Mouse (Mus musculus) forebrain, embryonic 11.5 days (tissue): Measurements from ENCODE around the gene Trappc3. TPM values are rescaled to one million over a fixed set of nuclear protein-coding genes. Genes with fewer than 3 reads are reported as not detected.

ENCODE experiments used
- ATAC-seq: fragments of 200-750 bp; cut with Nextera tagmentation; replicated peaks from 2 replicates; pipeline ENCODE4 v1.8.0; 2017; ENCODE audit warnings: moderate TSS enrichment; ENCODE audit not compliant: low FRiP score
- DNase-seq: peaks from one replicate; pipeline ENCODE4 v3.0.0-alpha.2; 2017; ENCODE audit warnings: low spot score
- H3K27ac ChIP-seq: fragments of 300-500 bp; sonication (generic); 2 replicates; pipeline ENCODE4 v1.5.1; 2014; ENCODE audit warnings: low read depth, low read length
- H3K27me3 ChIP-seq: fragments of 300-500 bp; sonication (generic); 2 replicates; pipeline ENCODE4 v1.6.1; 2014; ENCODE audit warnings: mild to moderate bottlenecking, low read length, mixed read lengths; ENCODE audit not compliant: control insufficient read depth, insufficient read depth
- H3K36me3 ChIP-seq: fragments of 300-500 bp; sonication (generic); 2 replicates; pipeline ENCODE4 v1.6.1; 2014; ENCODE audit warnings: mild to moderate bottlenecking, low read length, moderate library complexity, mixed read lengths; ENCODE audit not compliant: control insufficient read depth, insufficient read depth
- H3K4me1 ChIP-seq: fragments of 300-500 bp; sonication (generic); replicated peaks from 2 replicates; pipeline ENCODE4 v1.6.1; 2014; ENCODE audit warnings: low read length, mixed read lengths; ENCODE audit not compliant: control insufficient read depth, insufficient read depth
- H3K4me2 ChIP-seq: fragments of 300-500 bp; sonication (generic); 2 replicates; pipeline ENCODE4 v1.6.1; 2014; ENCODE audit warnings: low read depth, mild to moderate bottlenecking, low read length, moderate library complexity, mixed read lengths; ENCODE audit not compliant: severe bottlenecking
- H3K4me3 ChIP-seq: fragments of 300-500 bp; sonication (generic); 2 replicates; pipeline ENCODE4 v1.5.1; 2014; ENCODE audit warnings: low read depth, low read length
- H3K9ac ChIP-seq: fragments of 300-500 bp; sonication (generic); 2 replicates; pipeline ENCODE4 v1.6.1; 2014; ENCODE audit warnings: low read length
- H3K9me3 ChIP-seq: fragments of 300-500 bp; sonication (generic); 2 replicates; pipeline ENCODE4 v1.6.1; 2016; ENCODE audit warnings: low read length, mixed read lengths; ENCODE audit not compliant: control insufficient read depth
- WGBS: fragments of 180-500 bp; shearing (Covaris S2); extraction: QIAGEN DNeasy Blood & Tissue Kit; methylation state at CpG from one replicate; pipeline ENCODE4 v1.1.7; 2014; 5-methylcytosine and 5-hydroxymethylcytosine counted together
- polyA plus RNA-seq: library from polyadenylated mRNA; unstranded; fragments of >200 nt; fragmentation: Nextera tagmentation; extraction: Ambion mirVana; gene quantifications from 2 replicates; pipeline ENCODE4 v1.2.1, GENCODE M21; 2014

Trappc3 gene
- polyA plus RNA-seq, 1 experiment from 2014 or later = 23.3 TPM

DNA sequence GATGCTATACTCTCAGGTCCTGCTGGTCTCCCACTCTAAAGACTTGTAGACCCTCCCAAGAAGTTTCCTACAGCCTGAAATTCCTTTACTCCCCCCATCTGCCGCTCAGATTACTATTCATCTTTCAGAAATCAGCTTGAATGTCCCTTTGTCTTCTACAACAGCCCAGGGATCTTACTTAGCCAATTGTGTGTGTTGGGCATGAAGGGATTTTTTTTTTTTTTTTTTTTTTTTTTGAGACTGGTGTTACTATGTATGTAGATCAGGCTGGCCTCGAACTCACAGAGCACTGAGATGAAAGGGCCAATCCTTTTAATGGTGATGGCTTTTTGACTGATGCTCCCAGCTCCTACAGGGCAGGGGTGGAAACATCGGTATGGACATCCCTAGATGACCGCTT lies 33.8 kb downstream of the Trappc3 start:
- no peak overlapping the region for H3K9ac ChIP-seq
- H3K9me3 ChIP-seq = no peaks in the 10 kb centered on the region
- peaks cover 39% of the 10 kb centered on the region for H3K27me3 ChIP-seq
- no peak overlapping the region for H3K27ac ChIP-seq
- no peak overlapping the region for H3K4me2 ChIP-seq
- ATAC-seq = no peak
- H3K4me1 ChIP-seq = peaks cover 13% of the 10 kb centered on the region; the same call in 1 of the 2 replicates
- H3K4me3 ChIP-seq = no peak overlapping the region
- no peak for DNase-seq
- no peaks in the 10 kb centered on the region for H3K36me3 ChIP-seq
- WGBS = 42% methylated on average over 4 of the region's 4 CpGs

DNA sequence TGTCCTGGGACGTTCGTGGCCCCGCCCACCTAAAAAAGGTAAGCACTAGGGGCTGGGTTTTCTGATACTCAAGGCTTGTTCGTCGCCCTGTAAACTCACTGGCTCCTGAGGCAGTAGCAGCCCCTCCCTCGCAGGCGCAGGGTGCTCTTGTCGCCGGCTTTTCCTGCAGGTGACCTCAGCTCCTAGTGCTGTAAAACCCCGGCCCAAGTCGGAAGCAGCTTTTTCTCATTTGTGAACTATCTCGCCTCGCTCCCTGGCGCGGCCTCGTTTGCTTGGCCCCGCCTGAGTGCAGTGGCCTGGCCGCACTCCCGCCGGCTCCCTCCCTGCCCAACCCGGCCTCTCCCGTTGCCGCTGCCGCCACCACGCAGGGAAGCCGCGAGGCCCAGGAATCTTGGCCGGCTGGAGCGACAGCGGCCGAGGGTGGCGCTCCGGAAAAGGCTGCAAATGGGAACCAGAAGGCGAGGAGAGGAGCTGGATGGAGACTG lies 34.5 kb downstream of the Trappc3 start:
- ATAC-seq (no peak), DNase-seq (peak; percentile 75)
- no peaks in the 10 kb centered on the region for H3K9me3 ChIP-seq
- under 1% methylated on average over 34 of the region's 34 CpGs for WGBS
- peak overlapping the region; percentile 66 for H3K4me2 ChIP-seq
- peaks cover 18% of the 10 kb centered on the region; the same call in 1 of the 2 replicates for H3K4me1 ChIP-seq
- no peaks in the 10 kb centered on the region for H3K36me3 ChIP-seq
- no peak overlapping the region for H3K27ac ChIP-seq
- peak overlapping the region; percentile 55 for H3K9ac ChIP-seq
- H3K4me3 ChIP-seq = peak overlapping the region; percentile 19
- peaks cover 46% of the 10 kb centered on the region for H3K27me3 ChIP-seq

GRCm38 (mm10) chr4:126300916-126301583 lies 38.9 kb downstream of the Trappc3 start:
- Histone ChIP-seq H3K9ac (0 out of 2 replicates have a peak overlapping the region, but pooled peaks have one; percentile 27), H3K4me3 (peak overlapping the region; percentile 14), H3K36me3 (no peaks in the 10 kb centered on the region), H3K9me3 (no peaks in the 10 kb centered on the region), H3K27me3 (peaks cover 57% of the 10 kb centered on the region), H3K27ac (no peak overlapping the region), H3K4me1 (peaks cover 18% of the 10 kb centered on the region; the same call in 1 of the 2 replicates), H3K4me2 (peak overlapping the region; percentile 46)
- WGBS = 1% methylated on average over 47 of the region's 50 CpGs
- DNase-seq = peak; percentile 71
- ATAC-seq = no peak

DNA sequence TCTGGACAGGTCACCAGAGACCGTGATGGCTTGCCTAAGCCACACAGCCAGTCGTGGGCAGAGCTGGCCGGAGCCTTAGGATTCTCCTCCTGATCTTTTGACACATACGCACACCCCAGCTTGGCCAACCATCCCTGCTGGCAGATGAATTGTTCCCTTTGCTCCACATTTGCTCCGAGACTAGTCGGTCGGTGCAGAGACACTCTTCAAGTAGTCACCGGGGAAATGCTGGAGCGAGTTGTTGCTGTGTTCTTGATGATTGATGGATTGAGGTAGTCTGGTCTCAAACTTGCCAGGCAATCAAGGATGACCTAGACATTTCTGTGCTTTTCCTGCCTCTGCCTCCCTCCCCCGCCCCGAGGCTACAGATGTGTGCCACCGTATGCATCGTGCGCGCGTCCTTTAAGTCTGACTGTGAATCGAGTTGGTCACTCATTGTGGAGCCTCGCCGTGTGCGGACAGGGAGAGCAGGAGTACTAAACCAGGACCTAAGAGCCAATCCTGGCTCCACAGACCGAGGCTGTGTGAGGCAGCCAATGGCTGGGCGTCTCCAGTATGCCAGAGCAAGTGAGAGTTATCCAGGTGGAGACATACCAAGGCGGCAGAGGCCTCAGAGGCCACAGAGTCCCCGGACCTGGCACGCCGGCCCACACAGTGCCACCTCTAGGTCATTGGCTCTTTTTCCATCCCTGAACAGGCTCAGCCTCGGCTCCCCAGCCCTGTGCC lies 39.6 kb downstream of the Trappc3 start:
- DNase-seq (peak; percentile 52), ATAC-seq (no peak; the same call in 1 of the 2 replicates)
- Histone ChIP-seq H3K9me3 (no peaks in the 10 kb centered on the region), H3K27ac (no peak overlapping the region), H3K4me1 (peaks cover 14% of the 10 kb centered on the region; the same call in 1 of the 2 replicates), H3K4me2 (peak overlapping the region; percentile 46), H3K27me3 (peaks cover 51% of the 10 kb centered on the region), H3K4me3 (peak overlapping the region; percentile 14), H3K36me3 (no peaks in the 10 kb centered on the region), H3K9ac (0 out of 2 replicates have a peak overlapping the region, but pooled peaks have one; percentile 27)
- WGBS = 2% methylated on average over 27 of the region's 27 CpGs

DNA sequence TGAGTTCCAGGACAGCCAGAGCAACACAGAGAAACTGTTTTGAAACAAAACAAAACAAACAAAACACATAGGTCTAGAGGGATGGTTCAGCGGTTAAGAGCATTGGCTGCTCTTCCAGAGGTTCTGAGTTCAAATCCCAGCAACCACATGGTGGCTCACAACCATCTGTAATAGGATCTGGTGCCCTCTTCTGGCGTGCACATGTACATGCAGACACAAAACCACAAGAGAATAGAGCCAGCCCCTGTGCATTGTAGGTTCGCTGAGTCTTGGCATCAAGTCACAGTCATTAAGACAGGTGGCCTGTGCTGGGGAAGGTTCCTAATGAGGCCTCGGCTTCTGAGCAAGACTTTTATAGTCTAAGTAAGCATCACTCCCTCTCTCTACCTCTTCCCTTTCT lies 41.8 kb downstream of the Trappc3 start:
- Histone ChIP-seq H3K4me2 (no peak overlapping the region), H3K9me3 (no peaks in the 10 kb centered on the region), H3K27ac (no peak overlapping the region), H3K36me3 (no peaks in the 10 kb centered on the region), H3K4me3 (no peak overlapping the region), H3K27me3 (peaks cover 36% of the 10 kb centered on the region), H3K4me1 (peaks cover 9% of the 10 kb centered on the region; the same call in 1 of the 2 replicates), H3K9ac (no peak overlapping the region)
- 65% methylated on average over 4 of the region's 4 CpGs for WGBS
- no peak for DNase-seq
- ATAC-seq = no peak

- H3K4me3 ChIP-seq = no peak overlapping the region
- no peak for DNase-seq
- H3K27ac ChIP-seq = no peak overlapping the region
- H3K36me3 ChIP-seq = no peaks in the 10 kb centered on the region
- WGBS = 95% methylated on average over 1 of the region's 1 CpGs
- no peak for ATAC-seq
- H3K4me2 ChIP-seq = no peak overlapping the region
- H3K9me3 ChIP-seq = no peaks in the 10 kb centered on the region
- peaks cover 11% of the 10 kb centered on the region; the same call in 1 of the 2 replicates for H3K4me1 ChIP-seq
- peaks cover 25% of the 10 kb centered on the region for H3K27me3 ChIP-seq
- no peak overlapping the region for H3K9ac ChIP-seq
These were observed 43.3 kb downstream of the Trappc3 start for GRCm38 (mm10) chr4:126305428-126305827.

DNA sequence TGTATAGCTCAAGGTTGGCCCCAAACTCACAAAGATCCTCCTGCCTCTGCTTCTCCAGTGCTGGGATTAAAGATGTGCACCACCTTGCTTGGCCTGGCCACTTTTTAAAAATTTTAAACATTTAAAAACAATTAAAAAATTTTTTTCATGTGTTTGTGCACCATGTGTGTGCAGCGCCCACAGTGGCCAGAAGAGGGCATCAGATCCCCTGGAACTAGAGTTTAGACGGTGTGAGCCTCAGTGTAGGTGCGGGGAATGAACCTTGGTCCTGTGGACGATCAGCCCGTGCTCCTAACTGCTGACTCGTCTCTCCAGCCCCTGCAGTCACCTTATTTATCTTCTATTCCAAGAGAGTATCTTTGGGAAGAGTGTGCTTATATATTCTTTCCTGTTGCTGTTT lies 43.9 kb downstream of the Trappc3 start:
- WGBS = 86% methylated on average over 6 of the region's 6 CpGs
- Histone ChIP-seq H3K27ac (no peak overlapping the region), H3K4me2 (no peak overlapping the region), H3K4me1 (peaks cover 7% of the 10 kb centered on the region; the same call in 1 of the 2 replicates), H3K36me3 (no peaks in the 10 kb centered on the region), H3K27me3 (peaks cover 19% of the 10 kb centered on the region), H3K9me3 (no peaks in the 10 kb centered on the region), H3K9ac (no peak overlapping the region), H3K4me3 (no peak overlapping the region)
- ATAC-seq (no peak), DNase-seq (no peak)

- Histone ChIP-seq H3K27me3 (peaks cover 11% of the 10 kb centered on the region), H3K9ac (no peak overlapping the region), H3K9me3 (no peaks in the 10 kb centered on the region), H3K4me2 (no peak overlapping the region), H3K27ac (no peak overlapping the region), H3K36me3 (no peaks in the 10 kb centered on the region), H3K4me3 (no peak overlapping the region), H3K4me1 (peaks cover 2% of the 10 kb centered on the region; the same call in 1 of the 2 replicates)
- no peak for DNase-seq
- WGBS = 13% methylated on average over 2 of the region's 2 CpGs
- no peak for ATAC-seq
These were observed 44.7 kb downstream of the Trappc3 start for GRCm38 (mm10) chr4:126306827-126307226.
